Mouse (Mus musculus): Measurements from ENCODE around the gene Rpp14.
A peak's percentile ranks its signal among the peaks of the same experiment; 100 is the strongest.

Gene Rpp14

GRCm38 (mm10) chr14:8080165-8080679, at the start of gene Rpp14:
Gene Rpp14, plus strand, starts transcription at chr14:8080367.
- peak; percentile 91 for DNase-seq (ENCODE audit: low read depth, low spot score)

- peak; percentile 45 for DNase-seq (ENCODE audit: low read depth, low spot score)
Measured at GRCm38 (mm10) chr14:8030535-8030934, 49.6 kb upstream of the Rpp14 start.

- no peak for DNase-seq (ENCODE audit: low read depth, low spot score)
Measured at GRCm38 (mm10) chr14:8032087-8032944, 47.9 kb upstream of the Rpp14 start.

- no peak for DNase-seq (ENCODE audit: low read depth, low spot score)
Measured at GRCm38 (mm10) chr14:8034561-8034960, 45.6 kb upstream of the Rpp14 start.

GRCm38 (mm10) chr14:8035951-8036350, 44.2 kb upstream of the Rpp14 start:
- no peak for DNase-seq (ENCODE audit: low read depth, low spot score)

GRCm38 (mm10) chr14:8036406-8036805, 43.8 kb upstream of the Rpp14 start:
- no peak for DNase-seq (ENCODE audit: low read depth, low spot score)

- DNase-seq (ENCODE audit: low read depth, low spot score) = no peak
Measured at GRCm38 (mm10) chr14:8038150-8038549, 42.0 kb upstream of the Rpp14 start.

- peak; percentile 75 for DNase-seq (ENCODE audit: low read depth, low spot score)
Measured at GRCm38 (mm10) chr14:8038791-8039448, 41.2 kb upstream of the Rpp14 start.

- DNase-seq (ENCODE audit: low read depth, low spot score) = no peak
Measured at GRCm38 (mm10) chr14:8040179-8040578, 40.0 kb upstream of the Rpp14 start.

- DNase-seq (ENCODE audit: low read depth, low spot score) = no peak
Measured at GRCm38 (mm10) chr14:8040911-8041678, 39.1 kb upstream of the Rpp14 start.

- DNase-seq (ENCODE audit: low read depth, low spot score) = no peak
Measured at GRCm38 (mm10) chr14:8042120-8042519, 38.0 kb upstream of the Rpp14 start.

GRCm38 (mm10) chr14:8042577-8042976, 37.6 kb upstream of the Rpp14 start:
- DNase-seq (ENCODE audit: low read depth, low spot score) = no peak

GRCm38 (mm10) chr14:8044330-8044729, 35.8 kb upstream of the Rpp14 start:
- peak; percentile 72 for DNase-seq (ENCODE audit: low read depth, low spot score)

- no peak for DNase-seq (ENCODE audit: low read depth, low spot score)
Measured at GRCm38 (mm10) chr14:8044786-8045185, 35.4 kb upstream of the Rpp14 start.

GRCm38 (mm10) chr14:8045187-8045846, 34.9 kb upstream of the Rpp14 start:
- no peak for DNase-seq (ENCODE audit: low read depth, low spot score)

GRCm38 (mm10) chr14:8046839-8047238, 33.3 kb upstream of the Rpp14 start:
- no peak for DNase-seq (ENCODE audit: low read depth, low spot score)

- DNase-seq (ENCODE audit: low read depth, low spot score) = no peak
Measured at GRCm38 (mm10) chr14:8049334-8049733, 30.8 kb upstream of the Rpp14 start.

GRCm38 (mm10) chr14:8051869-8052268, 28.3 kb upstream of the Rpp14 start:
- DNase-seq (ENCODE audit: low read depth, low spot score) = no peak

GRCm38 (mm10) chr14:8052661-8053060, 27.5 kb upstream of the Rpp14 start:
- no peak for DNase-seq (ENCODE audit: low read depth, low spot score)

- DNase-seq (ENCODE audit: low read depth, low spot score) = no peak
Measured at GRCm38 (mm10) chr14:8054310-8055102, 25.7 kb upstream of the Rpp14 start.

- no peak for DNase-seq (ENCODE audit: low read depth, low spot score)
Measured at GRCm38 (mm10) chr14:8056076-8056475, 24.1 kb upstream of the Rpp14 start.
